Mouse (Mus musculus) spleen, adult 2 months (tissue): Measurements from ENCODE around the gene Telo2. TPM values are rescaled to one million over a fixed set of nuclear protein-coding genes. Genes with fewer than 3 reads are reported as not detected.
A peak's percentile ranks its signal among the peaks of the same experiment; 100 is the strongest.

Source experiments
- DNase-seq, 2 experiments: peaks; one replicate each; pipeline versions ENCODE4 v3.0.0 to v3.0.0-alpha.2; 2012 to 2021; ENCODE audit warnings: low spot score in 2 of 2, low read depth in 1 of 2
- H3K27ac ChIP-seq: fragments of 200-500 bp; 2 replicates; pipeline ENCODE4 v1.5.1; 2012; ENCODE audit warnings: low read length, inconsistent platforms; ENCODE audit not compliant: insufficient read depth
- H3K27me3 ChIP-seq: fragments of 200-500 bp; 2 replicates; pipeline ENCODE4 v1.6.1; 2012; ENCODE audit warnings: mild to moderate bottlenecking, moderate library complexity, low read length, inconsistent platforms; ENCODE audit not compliant: control insufficient read depth, insufficient read depth
- H3K36me3 ChIP-seq: fragments of 200-500 bp; 2 replicates; pipeline ENCODE4 v1.6.1; 2012; ENCODE audit warnings: mild to moderate bottlenecking, low read length, inconsistent platforms; ENCODE audit not compliant: control insufficient read depth, insufficient read depth
- H3K4me1 ChIP-seq: fragments of 200-500 bp; 2 replicates; pipeline ENCODE4 v1.6.1; 2011; ENCODE audit warnings: inconsistent platforms; ENCODE audit not compliant: control insufficient read depth, insufficient read depth, insufficient read length
- H3K4me3 ChIP-seq: fragments of 200-500 bp; 2 replicates; pipeline ENCODE4 v1.5.1; 2011; ENCODE audit warnings: mild to moderate bottlenecking, inconsistent platforms; ENCODE audit not compliant: insufficient read depth, insufficient read length; ENCODE audit errors: extremely low read depth
- CTCF ChIP-seq: fragments of 200-500 bp; IDR thresholded peaks from 2 replicates; pipeline ENCODE4 v1.5.1; 2011; ENCODE audit warnings: mild to moderate bottlenecking, inconsistent platforms; ENCODE audit not compliant: insufficient read depth, insufficient read length, insufficient replicate concordance; ENCODE audit errors: extremely low read depth
- POLR2A ChIP-seq: fragments of 200-500 bp; IDR thresholded peaks from 2 replicates; pipeline ENCODE4 v1.6.1; 2011; ENCODE audit warnings: low read depth, low read length, inconsistent platforms
- WGBS: fragments of 180-500 bp; shearing (Covaris S2); methylation state at CpG from one replicate; pipeline ENCODE4 v1.1.7; 2018; 5-methylcytosine and 5-hydroxymethylcytosine counted together
- polyA plus RNA-seq: library from polyadenylated mRNA; depleted of rRNA; stranded (reverse); fragments of >200 nt; gene quantifications from 2 replicates; pipeline ENCODE4 v1.2.3, GENCODE M21; 2012

The Telo2 gene
- polyA plus RNA-seq, 1 experiment = 20.7 TPM

DNA sequence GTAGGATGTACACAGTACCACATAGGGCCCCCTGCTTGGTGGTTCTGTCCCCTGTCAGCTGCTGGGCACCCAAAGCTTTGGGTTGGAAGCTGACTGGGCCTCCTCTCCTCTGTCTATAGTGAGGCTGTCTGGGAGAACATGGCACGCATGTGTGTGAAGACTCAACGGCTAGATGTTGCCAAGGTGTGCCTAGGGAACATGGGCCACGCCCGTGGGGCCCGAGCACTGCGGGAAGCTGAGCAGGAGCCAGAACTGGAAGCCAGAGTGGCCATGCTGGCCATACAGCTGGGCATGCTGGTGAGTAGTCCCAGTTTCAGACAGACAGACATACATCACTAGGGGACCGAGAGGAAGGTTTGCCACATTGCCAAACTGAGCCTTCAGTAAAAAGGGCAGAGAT lies 29.0 kb downstream of the Telo2 start:
- DNase-seq = no peak
- WGBS = 88% methylated on average over 7 of the region's 7 CpGs
- no peak overlapping the region for H3K27ac ChIP-seq
- H3K4me3 ChIP-seq = no peak overlapping the region
- no peaks in the 10 kb centered on the region for H3K4me1 ChIP-seq
- H3K36me3 ChIP-seq = peaks cover 10% of the 10 kb centered on the region
- no peak for TF ChIP-seq CTCF
- TF ChIP-seq POLR2A = no peak
- no peaks in the 10 kb centered on the region for H3K27me3 ChIP-seq

GRCm38 (mm10) chr17:25084835-25085385 lies 30.9 kb downstream of the Telo2 start:
- DNase-seq = no peak
- Histone ChIP-seq H3K27ac (no peak overlapping the region), H3K4me3 (no peak overlapping the region), H3K4me1 (no peaks in the 10 kb centered on the region), H3K36me3 (peaks cover 8% of the 10 kb centered on the region), H3K27me3 (no peaks in the 10 kb centered on the region)
- WGBS = 87% methylated on average over 13 of the region's 13 CpGs
- TF ChIP-seq CTCF = no peak
- no peak for TF ChIP-seq POLR2A

GRCm38 (mm10) chr17:25083444-25083931 lies 32.3 kb downstream of the Telo2 start, which contains the start of gene Tmem204:
Gene Tmem204 (minus strand): TSS chr17:25083591.
- Histone ChIP-seq H3K27me3 (no peaks in the 10 kb centered on the region), H3K27ac (peak within 1 kb of the TSS; percentile 40; the same call in 1 of the 2 replicates), H3K36me3 (peaks cover 3% of the 10 kb centered on the region), H3K4me1 (no peaks in the 10 kb centered on the region), H3K4me3 (no peak within 1 kb of the TSS)
- WGBS = 75% methylated on average over 7 of the region's 7 CpGs
- TF ChIP-seq POLR2A (no peak), CTCF (no peak)
- no peak for DNase-seq

GRCm38 (mm10) chr17:25082887-25083286 lies 32.9 kb downstream of the Telo2 start:
- H3K4me1 ChIP-seq = no peaks in the 10 kb centered on the region
- H3K27me3 ChIP-seq = no peaks in the 10 kb centered on the region
- H3K4me3 ChIP-seq = no peak overlapping the region
- no peak for TF ChIP-seq POLR2A
- 89% methylated on average over 3 of the region's 3 CpGs for WGBS
- H3K36me3 ChIP-seq = peaks cover 3% of the 10 kb centered on the region
- H3K27ac ChIP-seq = peak overlapping the region; percentile 40; the same call in 1 of the 2 replicates
- DNase-seq = no peak

DNA sequence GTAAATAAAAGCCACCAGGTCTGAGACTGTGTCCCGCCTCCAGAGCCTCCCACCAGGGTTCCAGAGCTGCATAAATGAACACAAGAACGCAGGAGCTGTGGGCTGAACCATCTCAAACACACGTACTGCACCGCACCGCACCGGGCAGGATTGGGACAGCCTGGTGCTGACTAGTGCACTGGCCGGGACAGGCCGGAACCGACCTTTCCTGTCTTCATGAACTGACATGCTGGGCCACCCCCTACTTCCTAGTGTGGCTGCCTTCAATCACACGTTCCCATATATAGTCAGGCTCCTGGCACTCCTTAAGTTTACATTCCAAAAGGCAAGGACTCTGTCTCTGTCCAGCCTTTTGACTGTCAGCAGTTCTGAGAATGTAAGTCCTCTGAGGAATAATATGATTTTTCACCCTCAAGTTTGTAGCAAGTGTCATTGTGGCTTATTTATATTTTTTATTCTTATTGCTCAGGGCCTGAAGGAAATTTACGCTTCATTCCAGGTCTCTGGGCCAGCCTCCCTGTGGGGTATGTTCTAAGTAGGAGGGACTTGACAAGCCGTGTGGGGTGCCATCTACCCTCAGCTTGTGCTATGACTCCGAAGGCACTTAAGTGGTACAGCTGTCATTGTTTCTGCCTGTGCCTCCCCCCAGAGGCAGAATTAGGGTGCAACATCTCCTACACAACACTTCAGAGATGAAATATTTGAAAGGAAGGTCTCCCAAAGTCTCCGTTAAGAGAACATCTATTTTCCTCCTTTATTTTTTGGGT lies 33.5 kb downstream of the Telo2 start:
- no peaks in the 10 kb centered on the region for H3K27me3 ChIP-seq
- peak overlapping the region; percentile 58 for H3K27ac ChIP-seq
- no peaks in the 10 kb centered on the region for H3K4me1 ChIP-seq
- H3K36me3 ChIP-seq = peaks cover 3% of the 10 kb centered on the region; the same call in 1 of the 2 replicates
- TF ChIP-seq CTCF (no peak), POLR2A (no peak)
- no peak overlapping the region for H3K4me3 ChIP-seq
- 77% methylated on average over 14 of the region's 14 CpGs for WGBS
- DNase-seq = no peak

- peak overlapping the region; percentile 75 for H3K27ac ChIP-seq
- no peaks in the 10 kb centered on the region for H3K4me1 ChIP-seq
- 69% methylated on average over 11 of the region's 11 CpGs for WGBS
- TF ChIP-seq POLR2A (no peak), CTCF (no peak)
- H3K27me3 ChIP-seq = no peaks in the 10 kb centered on the region
- no peak for DNase-seq
- H3K36me3 ChIP-seq = peaks cover 4% of the 10 kb centered on the region
- peak overlapping the region; percentile 45 for H3K4me3 ChIP-seq
Observed at GRCm38 (mm10) chr17:25080960-25081381, 34.8 kb downstream of the Telo2 start.

- Histone ChIP-seq H3K27me3 (no peaks in the 10 kb centered on the region), H3K4me3 (peak overlapping the region; percentile 45), H3K4me1 (no peaks in the 10 kb centered on the region), H3K36me3 (peaks cover 4% of the 10 kb centered on the region), H3K27ac (peak overlapping the region; percentile 75; the same call in 1 of the 2 replicates)
- no peak for TF ChIP-seq POLR2A
- no peak for TF ChIP-seq CTCF
- DNase-seq = no peak
- WGBS = 86% methylated on average over 13 of the region's 13 CpGs
Observed at GRCm38 (mm10) chr17:25080210-25080609, 35.6 kb downstream of the Telo2 start.
